Mouse (Mus musculus): Measurements from ENCODE around the gene Iqgap2. TPM values are rescaled to one million over a fixed set of nuclear protein-coding genes. Genes with fewer than 3 reads are reported as not detected.

The Iqgap2 gene
- polyA plus RNA-seq, 1 experiment: 48.2 TPM

GRCm38 (mm10) chr13:95608416-95609087, 283.2 kb downstream of the Iqgap2 start:
- Histone ChIP-seq H3K27ac (ENCODE audit: insufficient read depth, low read depth, low read length) (no peak overlapping the region), H3K4me3 (ENCODE audit: insufficient read depth, low read length) (no peak overlapping the region), H3K4me1 (ENCODE audit: control insufficient read depth, insufficient read depth, low read length) (no peaks in the 10 kb centered on the region)
- no peak for TF ChIP-seq POLR2A (IDR thresholded peaks at IDR 0.05; ENCODE audit: borderline replicate concordance, low read depth, low read length)
- TF ChIP-seq CTCF (IDR thresholded peaks at IDR 0.05; ENCODE audit: low read depth, low read length): no peak

- Histone ChIP-seq H3K4me1 (ENCODE audit: control insufficient read depth, insufficient read depth, low read length) (no peaks in the 10 kb centered on the region), H3K4me3 (ENCODE audit: insufficient read depth, low read length) (no peak overlapping the region), H3K27ac (ENCODE audit: insufficient read depth, low read depth, low read length) (no peak overlapping the region)
- TF ChIP-seq POLR2A (IDR thresholded peaks at IDR 0.05; ENCODE audit: borderline replicate concordance, low read depth, low read length): no peak
- no peak for TF ChIP-seq CTCF (IDR thresholded peaks at IDR 0.05; ENCODE audit: low read depth, low read length)
Measured at GRCm38 (mm10) chr13:95607019-95607418, 284.7 kb downstream of the Iqgap2 start.

GRCm38 (mm10) chr13:95604288-95604687, 287.4 kb downstream of the Iqgap2 start:
- Histone ChIP-seq H3K4me1 (ENCODE audit: control insufficient read depth, insufficient read depth, low read length) (no peaks in the 10 kb centered on the region), H3K4me3 (ENCODE audit: insufficient read depth, low read length) (no peak overlapping the region), H3K27ac (ENCODE audit: insufficient read depth, low read depth, low read length) (no peak overlapping the region)
- TF ChIP-seq CTCF (IDR thresholded peaks at IDR 0.05; ENCODE audit: low read depth, low read length) (no peak), POLR2A (IDR thresholded peaks at IDR 0.05; ENCODE audit: borderline replicate concordance, low read depth, low read length) (no peak)

- no peak overlapping the region for H3K4me3 ChIP-seq (ENCODE audit: insufficient read depth, low read length)
- H3K27ac ChIP-seq (ENCODE audit: insufficient read depth, low read depth, low read length): no peak overlapping the region
- no peaks in the 10 kb centered on the region for H3K4me1 ChIP-seq (ENCODE audit: control insufficient read depth, insufficient read depth, low read length)
- TF ChIP-seq CTCF (IDR thresholded peaks at IDR 0.05; ENCODE audit: low read depth, low read length) (no peak), POLR2A (IDR thresholded peaks at IDR 0.05; ENCODE audit: borderline replicate concordance, low read depth, low read length) (no peak)
Measured at GRCm38 (mm10) chr13:95599833-95600359, 291.8 kb downstream of the Iqgap2 start.

- Histone ChIP-seq H3K27ac (ENCODE audit: insufficient read depth, low read depth, low read length) (no peak overlapping the region), H3K4me3 (ENCODE audit: insufficient read depth, low read length) (no peak overlapping the region), H3K4me1 (ENCODE audit: control insufficient read depth, insufficient read depth, low read length) (no peaks in the 10 kb centered on the region)
- TF ChIP-seq CTCF (IDR thresholded peaks at IDR 0.05; ENCODE audit: low read depth, low read length): no peak
- no peak for TF ChIP-seq POLR2A (IDR thresholded peaks at IDR 0.05; ENCODE audit: borderline replicate concordance, low read depth, low read length)
Measured at GRCm38 (mm10) chr13:95598232-95598920, 293.3 kb downstream of the Iqgap2 start.

GRCm38 (mm10) chr13:95597578-95597977, 294.1 kb downstream of the Iqgap2 start:
- Histone ChIP-seq H3K27ac (ENCODE audit: insufficient read depth, low read depth, low read length) (no peak overlapping the region), H3K4me1 (ENCODE audit: control insufficient read depth, insufficient read depth, low read length) (peaks cover 4% of the 10 kb centered on the region; the same call in 1 of the 2 replicates), H3K4me3 (ENCODE audit: insufficient read depth, low read length) (no peak overlapping the region)
- no peak for TF ChIP-seq POLR2A (IDR thresholded peaks at IDR 0.05; ENCODE audit: borderline replicate concordance, low read depth, low read length)
- no peak for TF ChIP-seq CTCF (IDR thresholded peaks at IDR 0.05; ENCODE audit: low read depth, low read length)

GRCm38 (mm10) chr13:95596689-95597088, 295.0 kb downstream of the Iqgap2 start:
- TF ChIP-seq CTCF (IDR thresholded peaks at IDR 0.05; ENCODE audit: low read depth, low read length) (no peak), POLR2A (IDR thresholded peaks at IDR 0.05; ENCODE audit: borderline replicate concordance, low read depth, low read length) (no peak)
- Histone ChIP-seq H3K4me3 (ENCODE audit: insufficient read depth, low read length) (no peak overlapping the region), H3K4me1 (ENCODE audit: control insufficient read depth, insufficient read depth, low read length) (peaks cover 5% of the 10 kb centered on the region; the same call in 1 of the 2 replicates), H3K27ac (ENCODE audit: insufficient read depth, low read depth, low read length) (no peak overlapping the region)

GRCm38 (mm10) chr13:95595921-95596320, 295.8 kb downstream of the Iqgap2 start:
- H3K27ac ChIP-seq (ENCODE audit: insufficient read depth, low read depth, low read length): no peak overlapping the region
- TF ChIP-seq POLR2A (IDR thresholded peaks at IDR 0.05; ENCODE audit: borderline replicate concordance, low read depth, low read length) (no peak), CTCF (IDR thresholded peaks at IDR 0.05; ENCODE audit: low read depth, low read length) (no peak)
- no peak overlapping the region for H3K4me3 ChIP-seq (ENCODE audit: insufficient read depth, low read length)
- H3K4me1 ChIP-seq (ENCODE audit: control insufficient read depth, insufficient read depth, low read length): peaks cover 5% of the 10 kb centered on the region; the same call in 1 of the 2 replicates

- Histone ChIP-seq H3K4me1 (ENCODE audit: control insufficient read depth, insufficient read depth, low read length) (peaks cover 5% of the 10 kb centered on the region; the same call in 1 of the 2 replicates), H3K27ac (ENCODE audit: insufficient read depth, low read depth, low read length) (no peak overlapping the region), H3K4me3 (ENCODE audit: insufficient read depth, low read length) (no peak overlapping the region)
- TF ChIP-seq POLR2A (IDR thresholded peaks at IDR 0.05; ENCODE audit: borderline replicate concordance, low read depth, low read length): no peak
- no peak for TF ChIP-seq CTCF (IDR thresholded peaks at IDR 0.05; ENCODE audit: low read depth, low read length)
Measured at GRCm38 (mm10) chr13:95595411-95595810, 296.3 kb downstream of the Iqgap2 start.

GRCm38 (mm10) chr13:95592860-95593259, 298.9 kb downstream of the Iqgap2 start:
- Histone ChIP-seq H3K4me1 (ENCODE audit: control insufficient read depth, insufficient read depth, low read length) (peaks cover 5% of the 10 kb centered on the region; the same call in 1 of the 2 replicates), H3K4me3 (ENCODE audit: insufficient read depth, low read length) (no peak overlapping the region)
- TF ChIP-seq POLR2A (IDR thresholded peaks at IDR 0.05; ENCODE audit: borderline replicate concordance, low read depth, low read length): no peak
- TF ChIP-seq CTCF (IDR thresholded peaks at IDR 0.05; ENCODE audit: low read depth, low read length): no peak

More at GRCm38 (mm10) chr13:95592860-95593259, 298.9 kb downstream of the Iqgap2 start:
- H3K27ac ChIP-seq (ENCODE audit: insufficient read depth, low read depth, low read length): no peak overlapping the region
